Mouse (Mus musculus) mesoderm, embryonic 11.5 days (tissue): ENCODE results near the gene Gabrb1.
"Not testable (repeated sequence)": the region's sequence is repeated elsewhere in the genome, so short reads cannot be mapped to it uniquely, and the experiment has no call there.

Experiments used
- DNase-seq: peaks from one replicate; pipeline ENCODE4 v3.0.0-alpha.2; 2012; ENCODE audit warnings: low read depth, low spot score

Gene Gabrb1

DNA sequence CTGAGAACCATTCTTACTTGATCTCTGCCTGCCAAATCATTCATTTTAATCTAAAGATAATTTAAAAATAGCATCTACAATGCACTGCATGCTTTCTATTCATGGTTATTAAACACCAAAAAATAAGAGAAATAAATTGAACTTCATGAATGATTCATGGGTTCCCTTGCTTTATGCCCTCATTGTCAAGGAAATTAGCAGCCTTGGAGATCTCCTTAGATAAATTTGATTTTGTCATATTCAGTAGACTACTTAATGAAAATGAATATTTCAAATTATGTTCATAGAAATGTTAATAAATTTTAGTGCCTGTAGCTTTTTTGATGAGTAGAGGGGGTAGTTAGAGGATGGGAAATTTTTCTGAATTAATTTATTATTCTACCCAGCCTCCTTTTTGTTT lies 379.0 kb downstream of the Gabrb1 start:
- DNase-seq = no peak

DNA sequence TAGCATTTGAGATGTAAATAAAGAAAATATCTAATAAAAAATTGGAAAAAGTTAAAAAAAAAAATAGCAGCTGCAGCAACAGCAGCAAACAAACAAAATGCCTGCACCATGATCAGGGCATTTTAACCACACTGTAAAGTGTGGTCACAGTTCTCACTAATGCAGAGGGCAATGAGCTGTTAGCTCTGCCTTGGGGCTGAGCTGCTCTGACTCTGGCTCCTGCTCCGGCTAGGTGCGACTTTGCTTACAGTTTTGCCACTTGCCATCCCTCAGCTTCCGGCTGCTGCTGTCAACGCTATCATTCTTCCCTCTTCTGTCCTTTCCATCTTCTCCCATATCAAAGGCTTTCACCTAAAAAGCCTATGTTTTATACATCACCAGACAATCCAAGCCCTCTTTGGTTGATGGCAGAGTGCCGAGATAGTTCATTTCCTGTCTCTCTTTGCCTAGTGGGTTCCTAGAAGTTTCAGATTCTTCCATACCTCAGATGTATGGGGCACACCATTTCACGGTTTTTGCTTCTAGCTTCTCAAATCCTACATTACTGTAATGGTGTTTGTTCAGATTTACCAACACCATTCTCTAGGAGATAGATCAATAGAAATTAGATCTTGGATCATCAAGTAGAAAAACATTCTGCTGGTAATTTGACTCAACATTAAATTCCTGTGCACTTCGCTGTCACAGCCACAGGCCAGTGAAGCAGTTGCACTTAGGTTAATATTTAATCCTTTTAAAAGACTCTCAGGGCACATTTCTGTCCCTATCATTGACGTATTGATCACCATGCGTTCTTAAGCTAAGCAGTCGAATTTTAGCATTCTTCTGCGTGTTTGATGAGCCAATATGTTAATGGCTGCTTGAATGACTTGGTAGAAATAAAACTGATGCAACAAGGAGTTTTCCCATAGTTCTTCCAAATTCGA lies 385.6 kb downstream of the Gabrb1 start:
- DNase-seq = no peak

DNA sequence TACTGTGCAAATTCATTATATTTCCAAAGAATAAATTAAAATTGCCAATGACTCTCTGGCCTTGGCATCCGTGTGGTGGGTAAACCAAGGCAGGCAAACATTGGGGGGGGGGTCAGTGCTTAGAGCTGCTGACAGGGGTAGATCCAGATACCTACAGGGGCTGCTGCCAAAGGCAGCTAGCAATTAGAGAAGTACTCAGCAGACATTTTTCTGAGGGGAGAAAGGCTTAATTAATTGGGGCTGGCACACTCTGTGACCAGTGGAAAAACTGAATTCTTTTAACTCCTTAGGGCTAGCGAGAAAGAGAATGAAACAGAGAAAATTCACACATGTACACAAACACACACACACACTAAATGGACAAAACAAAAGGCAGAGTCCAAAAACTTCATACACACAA lies 388.3 kb downstream of the Gabrb1 start:
- no peak for DNase-seq

DNA sequence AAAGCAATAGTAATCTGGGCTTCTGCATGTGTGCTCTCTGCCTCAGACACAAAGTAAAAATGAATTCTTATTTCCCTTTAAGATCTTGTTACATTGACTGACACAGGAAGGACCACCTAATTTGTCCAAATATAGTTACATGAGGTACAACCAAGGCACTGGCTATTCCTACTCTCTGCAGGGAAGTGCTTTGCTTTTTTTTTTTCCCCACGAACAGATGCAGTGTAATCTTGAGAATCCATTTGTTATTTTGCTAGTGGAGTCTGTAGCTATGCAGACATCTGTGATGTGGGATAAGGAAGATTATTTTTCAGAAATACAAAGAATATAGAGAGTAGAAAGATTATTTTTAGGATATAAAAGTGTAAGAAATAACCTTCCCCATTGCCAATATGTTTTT lies 406.2 kb downstream of the Gabrb1 start:
- no peak for DNase-seq

GRCm38 (mm10) chr5:72068826-72069225 lies 410.9 kb downstream of the Gabrb1 start:
- peak; percentile 2 for DNase-seq

DNA sequence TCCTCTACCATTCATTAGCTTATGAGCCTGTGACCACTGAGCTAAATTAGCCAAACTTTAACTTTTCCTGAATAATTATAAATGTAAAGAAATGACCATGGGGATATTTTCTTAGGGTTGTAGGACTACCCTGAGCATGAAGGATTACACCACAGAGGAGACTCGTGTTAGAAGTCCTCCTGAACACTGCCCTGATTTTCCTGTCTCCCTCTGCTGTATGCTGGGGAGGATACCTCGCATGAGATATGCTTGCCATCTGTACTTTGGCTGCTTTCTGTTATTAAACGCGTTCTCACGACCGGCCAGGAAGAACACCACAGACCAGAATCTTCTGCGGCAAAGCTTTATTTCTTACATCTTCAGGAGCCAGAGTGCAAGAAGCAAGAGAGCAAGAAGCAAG lies 411.5 kb downstream of the Gabrb1 start:
- not testable (repeated sequence) for DNase-seq

DNA sequence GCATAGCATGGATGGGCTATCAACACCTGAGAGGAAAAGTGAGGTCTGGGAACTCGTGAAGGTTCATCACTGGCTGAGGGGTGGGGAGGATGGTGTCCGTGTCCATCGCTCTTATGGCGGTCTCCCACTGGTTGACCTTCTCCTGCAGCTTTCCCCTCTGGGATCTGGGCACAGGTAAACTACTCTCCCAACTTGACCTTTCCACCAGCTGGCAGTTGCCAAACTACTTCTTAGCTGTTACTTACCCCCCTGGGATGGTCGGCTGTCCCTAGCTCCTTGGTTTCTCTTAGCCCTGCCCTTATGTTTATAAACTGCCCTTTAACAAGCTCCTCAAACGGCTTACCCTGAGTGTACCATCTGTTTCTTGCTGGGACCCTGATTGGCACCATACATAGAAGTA lies 418.9 kb downstream of the Gabrb1 start:
- no peak for DNase-seq

DNA sequence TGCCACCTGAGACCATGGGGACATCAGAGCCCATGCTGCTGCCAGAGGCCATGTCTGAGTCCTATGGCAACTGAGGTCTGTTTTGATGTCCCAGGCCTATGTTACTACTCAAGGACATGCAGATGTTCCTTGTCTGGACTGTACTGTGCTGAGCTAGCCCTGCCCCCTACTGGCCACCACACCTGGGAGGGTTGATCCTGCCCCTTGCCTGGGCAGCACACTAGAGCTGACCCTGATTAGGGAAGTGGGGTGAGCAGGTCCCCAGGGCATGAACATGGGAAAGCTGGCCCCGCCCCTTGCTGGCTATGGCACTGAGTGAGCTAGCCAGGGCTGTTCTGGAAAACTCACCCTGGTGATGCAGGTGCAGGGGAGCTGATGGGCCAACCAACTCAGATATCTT lies 428.6 kb downstream of the Gabrb1 start:
- DNase-seq = no peak

GRCm38 (mm10) chr5:72094582-72094981 lies 436.7 kb downstream of the Gabrb1 start:
- DNase-seq = peak; percentile 8

DNA sequence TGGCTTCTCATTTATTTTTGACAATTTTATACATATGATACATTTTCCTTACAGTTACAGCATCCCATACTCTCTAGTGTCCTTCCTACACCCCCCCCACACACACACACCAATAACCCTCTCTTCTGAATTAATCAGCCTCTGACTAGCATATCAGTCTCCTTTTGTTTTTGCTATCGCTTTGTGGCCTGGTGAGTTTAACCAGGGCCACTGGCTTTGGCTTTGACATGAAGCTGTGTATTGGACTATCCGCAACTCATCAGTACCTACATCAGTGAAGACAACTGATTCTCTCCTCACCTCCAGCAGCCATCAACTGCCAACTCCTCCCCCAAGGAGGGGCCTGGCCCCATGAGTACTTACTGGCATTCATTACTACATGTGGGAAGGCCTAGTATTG lies 437.1 kb downstream of the Gabrb1 start:
- no peak for DNase-seq

GRCm38 (mm10) chr5:72104274-72104921 lies 446.5 kb downstream of the Gabrb1 start:
- DNase-seq = no peak

GRCm38 (mm10) chr5:72122414-72123037 lies 464.6 kb downstream of the Gabrb1 start:
- peak; percentile 12 for DNase-seq

GRCm38 (mm10) chr5:72126681-72127080 lies 468.8 kb downstream of the Gabrb1 start:
- DNase-seq = no peak

GRCm38 (mm10) chr5:72133906-72134305 lies 476.0 kb downstream of the Gabrb1 start:
- DNase-seq = no peak

GRCm38 (mm10) chr5:72138256-72138655 lies 480.3 kb downstream of the Gabrb1 start:
- no peak for DNase-seq

- no peak for DNase-seq
These were observed 481.7 kb downstream of the Gabrb1 start for GRCm38 (mm10) chr5:72139619-72140018.

DNA sequence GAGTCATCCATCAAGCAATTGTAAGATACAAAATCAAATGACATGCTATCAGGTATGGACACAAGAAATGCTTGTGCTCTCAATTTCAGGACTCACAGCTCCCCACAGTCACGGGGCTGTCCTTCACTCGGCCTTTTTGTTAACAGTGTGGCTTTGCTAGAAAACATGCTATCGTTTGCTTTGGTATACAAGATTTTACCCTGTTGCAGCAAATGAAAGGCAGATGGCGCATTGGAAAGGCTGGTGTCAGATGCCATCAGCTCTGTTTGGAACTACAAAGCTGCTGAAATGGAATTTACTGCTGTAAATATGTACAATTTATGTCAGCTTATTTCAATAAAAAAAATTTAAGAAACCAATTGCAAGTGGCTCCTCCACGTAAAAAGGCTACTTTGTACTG lies 490.8 kb downstream of the Gabrb1 start:
- no peak for DNase-seq

GRCm38 (mm10) chr5:72150870-72151269 lies 493.0 kb downstream of the Gabrb1 start:
- DNase-seq = no peak

DNA sequence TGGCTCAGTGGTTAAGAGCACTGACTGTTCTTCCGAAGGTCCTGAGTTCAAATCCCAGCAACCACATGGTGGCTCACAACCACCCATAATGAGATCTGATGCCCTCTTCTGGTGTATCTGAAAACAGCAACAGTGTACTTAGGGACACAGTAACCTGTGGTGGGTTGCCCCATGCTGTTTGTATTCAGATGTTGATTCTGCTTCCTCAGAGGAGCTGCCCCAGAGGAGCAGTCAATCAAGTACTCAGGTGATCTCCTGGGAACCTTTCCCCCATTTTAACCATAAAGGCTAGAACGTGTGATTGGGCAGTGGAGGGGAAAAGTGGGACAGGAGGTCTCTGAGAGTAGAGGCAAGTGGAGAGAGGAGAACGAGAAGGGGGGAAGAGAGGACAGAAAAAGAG lies 497.8 kb downstream of the Gabrb1 start:
- not testable (repeated sequence) for DNase-seq

- no peak for DNase-seq
These were observed 498.7 kb downstream of the Gabrb1 start for GRCm38 (mm10) chr5:72156598-72156997.

GRCm38 (mm10) chr5:72158667-72159066 lies 500.8 kb downstream of the Gabrb1 start:
- no peak for DNase-seq

- no peak for DNase-seq
These were observed 501.6 kb downstream of the Gabrb1 start for GRCm38 (mm10) chr5:72159537-72159936.
